Mouse (Mus musculus) intestine, embryonic 15.5 days (tissue): ENCODE data around the gene Svbp. TPM values are rescaled to one million over a fixed set of nuclear protein-coding genes. Genes with fewer than 3 reads are reported as not detected.

Experiments used
- ATAC-seq: fragments of 200-750 bp; cut with Nextera tagmentation; 2 replicates; pipeline ENCODE4 v1.8.0; 2017; ENCODE audit warnings: moderate TSS enrichment, moderate library complexity
- H3K27ac ChIP-seq: fragments of 300-500 bp; sonication (generic); 2 replicates; pipeline ENCODE4 v1.5.1; 2015; ENCODE audit warnings: mild to moderate bottlenecking, inconsistent platforms
- H3K27me3 ChIP-seq: fragments of 300-500 bp; sonication (generic); replicated peaks from 2 replicates; pipeline ENCODE4 v1.6.1; 2015; ENCODE audit warnings: inconsistent platforms
- H3K36me3 ChIP-seq: fragments of 300-500 bp; sonication (generic); 2 replicates; pipeline ENCODE4 v1.6.1; 2015; ENCODE audit warnings: inconsistent platforms
- H3K4me1 ChIP-seq: fragments of 300-500 bp; sonication (generic); replicated peaks from 2 replicates; pipeline ENCODE4 v1.6.1; 2015; ENCODE audit warnings: inconsistent platforms
- H3K4me2 ChIP-seq: fragments of 300-500 bp; sonication (generic); replicated peaks from 2 replicates; pipeline ENCODE4 v1.6.1; 2015; ENCODE audit warnings: mild to moderate bottlenecking, inconsistent platforms
- H3K4me3 ChIP-seq: fragments of 300-500 bp; sonication (generic); replicated peaks from 2 replicates; pipeline ENCODE4 v1.5.1; 2015; ENCODE audit warnings: inconsistent platforms
- H3K9ac ChIP-seq: fragments of 300-500 bp; sonication (generic); 2 replicates; pipeline ENCODE4 v1.6.1; 2015; ENCODE audit warnings: inconsistent platforms
- H3K9me3 ChIP-seq: fragments of 300-500 bp; sonication (generic); 2 replicates; pipeline ENCODE4 v1.6.1; 2016; ENCODE audit warnings: inconsistent platforms
- WGBS: fragments of 180-500 bp; shearing (Covaris S2); methylation state at CpG from one replicate; pipeline ENCODE4 v1.1.7; 2015; 5-methylcytosine and 5-hydroxymethylcytosine counted together
- polyA plus RNA-seq: library from polyadenylated mRNA; unstranded; fragments of >200 nt; fragmentation: Nextera tagmentation; extraction: Ambion mirVana; gene quantifications from 2 replicates; pipeline ENCODE4 v1.2.1, GENCODE M21; 2015

Gene Svbp
- polyA plus RNA-seq, result 109 and 116 TPM in 2 replicates

GRCm38 (mm10) chr4:119194909-119195581 lies at the start of gene Svbp:
Gene Svbp (plus strand): TSS chr4:119195306.
- peak; percentile 98 for ATAC-seq
- 1% methylated on average over 42 of the region's 47 CpGs for whole genome bisulfite sequencing
- Histone ChIP-seq H3K9me3 (no peaks in the 10 kb centered on the region), H3K36me3 (no peaks in the 10 kb centered on the region), H3K27ac (peak within 1 kb of the TSS; percentile 48), H3K9ac (peak within 1 kb of the TSS; percentile 81), H3K27me3 (no peaks in the 10 kb centered on the region), H3K4me2 (peak within 1 kb of the TSS; percentile 74), H3K4me1 (peaks cover 10% of the 10 kb centered on the region; the same call in 1 of the 2 replicates), H3K4me3 (peak within 1 kb of the TSS; percentile 83)

GRCm38 (mm10) chr4:119146816-119147215 lies 48.3 kb upstream of the Svbp start:
- no peaks in the 10 kb centered on the region for H3K36me3 ChIP-seq
- H3K9me3 ChIP-seq, result no peaks in the 10 kb centered on the region
- no peak overlapping the region for H3K9ac ChIP-seq
- no peaks in the 10 kb centered on the region for H3K27me3 ChIP-seq
- H3K4me2 ChIP-seq, result no peak overlapping the region
- no peak overlapping the region for H3K27ac ChIP-seq
- no peaks in the 10 kb centered on the region for H3K4me1 ChIP-seq
- WGBS, result 88% methylated on average over 7 of the region's 7 CpGs
- no peak overlapping the region for H3K4me3 ChIP-seq
- no peak for ATAC-seq

- H3K4me3 ChIP-seq, result no peak overlapping the region
- H3K9ac ChIP-seq, result no peak overlapping the region
- no peaks in the 10 kb centered on the region for H3K36me3 ChIP-seq
- 69% methylated on average over 5 of the region's 5 CpGs for WGBS
- H3K4me1 ChIP-seq, result no peaks in the 10 kb centered on the region
- H3K4me2 ChIP-seq, result no peak overlapping the region
- ATAC-seq, result peak; percentile 46; the same call in 1 of the 2 replicates
- H3K27ac ChIP-seq, result no peak overlapping the region
- no peaks in the 10 kb centered on the region for H3K9me3 ChIP-seq
- H3K27me3 ChIP-seq, result no peaks in the 10 kb centered on the region
These were observed 47.8 kb upstream of the Svbp start for GRCm38 (mm10) chr4:119147347-119147746.

GRCm38 (mm10) chr4:119148741-119149140 lies 46.4 kb upstream of the Svbp start:
- H3K9me3 ChIP-seq, result no peaks in the 10 kb centered on the region
- no peak overlapping the region for H3K9ac ChIP-seq
- no peaks in the 10 kb centered on the region for H3K4me1 ChIP-seq
- H3K27ac ChIP-seq, result no peak overlapping the region
- no peak for ATAC-seq
- no peaks in the 10 kb centered on the region for H3K27me3 ChIP-seq
- 81% methylated on average over 11 of the region's 11 CpGs for WGBS
- H3K4me3 ChIP-seq, result no peak overlapping the region
- H3K36me3 ChIP-seq, result no peaks in the 10 kb centered on the region
- no peak overlapping the region for H3K4me2 ChIP-seq

GRCm38 (mm10) chr4:119157186-119157585 lies 37.9 kb upstream of the Svbp start:
- no peak for ATAC-seq
- no peak overlapping the region for H3K4me2 ChIP-seq
- H3K27ac ChIP-seq, result no peak overlapping the region
- H3K9me3 ChIP-seq, result no peaks in the 10 kb centered on the region
- 46% methylated on average over 2 of the region's 2 CpGs for WGBS
- H3K36me3 ChIP-seq, result no peaks in the 10 kb centered on the region
- no peaks in the 10 kb centered on the region for H3K4me1 ChIP-seq
- no peaks in the 10 kb centered on the region for H3K27me3 ChIP-seq
- H3K9ac ChIP-seq, result no peak overlapping the region
- H3K4me3 ChIP-seq, result no peak overlapping the region

- H3K27ac ChIP-seq, result peak overlapping the region; percentile 32; the same call in 1 of the 2 replicates
- 57% methylated on average over 5 of the region's 5 CpGs for WGBS
- no peaks in the 10 kb centered on the region for H3K4me1 ChIP-seq
- H3K4me2 ChIP-seq, result no peak overlapping the region
- H3K4me3 ChIP-seq, result no peak overlapping the region
- H3K9me3 ChIP-seq, result no peaks in the 10 kb centered on the region
- ATAC-seq, result peak; percentile 90
- no peaks in the 10 kb centered on the region for H3K27me3 ChIP-seq
- H3K36me3 ChIP-seq, result no peaks in the 10 kb centered on the region
- no peak overlapping the region for H3K9ac ChIP-seq
These were observed 37.2 kb upstream of the Svbp start for GRCm38 (mm10) chr4:119157891-119158290.

- H3K27ac ChIP-seq, result no peak overlapping the region
- no peaks in the 10 kb centered on the region for H3K27me3 ChIP-seq
- H3K4me3 ChIP-seq, result no peak overlapping the region
- no peak for ATAC-seq
- H3K36me3 ChIP-seq, result no peaks in the 10 kb centered on the region
- 64% methylated on average over 3 of the region's 3 CpGs for WGBS
- no peaks in the 10 kb centered on the region for H3K9me3 ChIP-seq
- H3K9ac ChIP-seq, result no peak overlapping the region
- no peaks in the 10 kb centered on the region for H3K4me1 ChIP-seq
- no peak overlapping the region for H3K4me2 ChIP-seq
These were observed 33.7 kb upstream of the Svbp start for GRCm38 (mm10) chr4:119161358-119161757.

- Histone ChIP-seq H3K9me3 (no peaks in the 10 kb centered on the region), H3K27me3 (no peaks in the 10 kb centered on the region), H3K4me3 (no peak overlapping the region), H3K27ac (no peak overlapping the region), H3K4me1 (no peaks in the 10 kb centered on the region), H3K4me2 (no peak overlapping the region), H3K9ac (no peak overlapping the region), H3K36me3 (no peaks in the 10 kb centered on the region)
- no peak for ATAC-seq
- WGBS, result 75% methylated on average over 4 of the region's 4 CpGs
These were observed 32.1 kb upstream of the Svbp start for GRCm38 (mm10) chr4:119162990-119163389.

- Histone ChIP-seq H3K27ac (no peak overlapping the region), H3K4me2 (no peak overlapping the region), H3K36me3 (peaks cover 7% of the 10 kb centered on the region; the same call in 1 of the 2 replicates), H3K4me1 (no peaks in the 10 kb centered on the region), H3K4me3 (no peak overlapping the region), H3K9ac (no peak overlapping the region), H3K9me3 (no peaks in the 10 kb centered on the region), H3K27me3 (no peaks in the 10 kb centered on the region)
- WGBS, result 74% methylated on average over 7 of the region's 7 CpGs
- no peak for ATAC-seq
These were observed 29.2 kb upstream of the Svbp start for GRCm38 (mm10) chr4:119165916-119166315.

GRCm38 (mm10) chr4:119167068-119167467 lies 28.0 kb upstream of the Svbp start:
- Histone ChIP-seq H3K27me3 (no peaks in the 10 kb centered on the region), H3K36me3 (peaks cover 7% of the 10 kb centered on the region; the same call in 1 of the 2 replicates), H3K4me3 (no peak overlapping the region), H3K4me2 (no peak overlapping the region), H3K4me1 (no peaks in the 10 kb centered on the region), H3K9ac (no peak overlapping the region), H3K27ac (no peak overlapping the region), H3K9me3 (no peaks in the 10 kb centered on the region)
- 75% methylated on average over 4 of the region's 4 CpGs for WGBS
- ATAC-seq, result peak; percentile 64

- Histone ChIP-seq H3K4me3 (no peak overlapping the region), H3K9me3 (no peaks in the 10 kb centered on the region), H3K27ac (no peak overlapping the region), H3K36me3 (peaks cover 7% of the 10 kb centered on the region; the same call in 1 of the 2 replicates), H3K4me2 (no peak overlapping the region), H3K27me3 (no peaks in the 10 kb centered on the region), H3K9ac (no peak overlapping the region), H3K4me1 (peaks cover 3% of the 10 kb centered on the region; the same call in 1 of the 2 replicates)
- WGBS, result 7% methylated on average over 4 of the region's 4 CpGs
- peak; percentile 51 for ATAC-seq
These were observed 27.4 kb upstream of the Svbp start for GRCm38 (mm10) chr4:119167663-119168062.

GRCm38 (mm10) chr4:119172919-119173650 lies 22.0 kb upstream of the Svbp start:
- Histone ChIP-seq H3K4me1 (peaks cover 10% of the 10 kb centered on the region), H3K9me3 (no peaks in the 10 kb centered on the region), H3K36me3 (peaks cover 7% of the 10 kb centered on the region; the same call in 1 of the 2 replicates), H3K27me3 (no peaks in the 10 kb centered on the region), H3K4me3 (peak overlapping the region; percentile 76), H3K9ac (peak overlapping the region; percentile 79), H3K27ac (no peak overlapping the region), H3K4me2 (peak overlapping the region; percentile 81)
- 34% methylated on average over 18 of the region's 18 CpGs for WGBS
- ATAC-seq, result no peak
